Mouse (Mus musculus) megakaryocyte progenitor cell, adult 5-6 weeks (primary cell): ENCODE data around the gene Sco2. TPM values are rescaled to one million over a fixed set of nuclear protein-coding genes. Genes with fewer than 3 reads are reported as not detected.
A peak's percentile ranks its signal among the peaks of the same experiment; 100 is the strongest.

Experiments
- ATAC-seq: replicated peaks from 2 replicates; pipeline ENCODE4 v1.8.0; 2016; ENCODE audit warnings: mild to moderate bottlenecking, moderate TSS enrichment, inconsistent platforms; ENCODE audit not compliant: poor library complexity
- total RNA-seq, 2 experiments: library from RNA; stranded (forward) in 1 of 2; stranded (reverse) in 1 of 2; fragments of 157-497, 149-512 nt in 1 of 2; fragments of 200-1000 nt in 1 of 2; gene quantifications; 2 replicates each; pipeline versions ENCODE4 v1.2.3 to v1.2.4; 2015 to 2017

Gene Sco2
- total RNA-seq, 2 experiments from 2014 or later, result 14.7 to 20.6 TPM

DNA sequence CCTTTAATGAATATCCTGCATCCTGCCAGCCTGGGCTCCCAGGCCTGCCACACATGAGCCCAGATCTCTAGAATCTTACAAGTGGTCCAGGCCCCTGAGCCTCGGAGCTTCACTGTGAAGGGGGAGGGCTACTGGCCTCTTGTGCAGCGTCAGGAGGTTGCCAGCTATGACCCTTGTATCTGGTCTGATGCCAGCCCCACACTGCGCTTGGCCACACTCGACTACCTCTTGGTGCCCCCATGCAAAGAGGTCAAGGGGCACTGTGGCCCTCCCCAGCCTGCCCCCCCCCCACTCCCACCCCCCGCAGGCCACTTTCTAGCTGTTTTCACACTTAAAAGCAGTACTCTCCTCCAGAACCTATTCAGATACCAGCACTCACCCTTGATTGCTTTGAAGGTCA lies 47.2 kb downstream of the Sco2 start:
- no peak for ATAC-seq

DNA sequence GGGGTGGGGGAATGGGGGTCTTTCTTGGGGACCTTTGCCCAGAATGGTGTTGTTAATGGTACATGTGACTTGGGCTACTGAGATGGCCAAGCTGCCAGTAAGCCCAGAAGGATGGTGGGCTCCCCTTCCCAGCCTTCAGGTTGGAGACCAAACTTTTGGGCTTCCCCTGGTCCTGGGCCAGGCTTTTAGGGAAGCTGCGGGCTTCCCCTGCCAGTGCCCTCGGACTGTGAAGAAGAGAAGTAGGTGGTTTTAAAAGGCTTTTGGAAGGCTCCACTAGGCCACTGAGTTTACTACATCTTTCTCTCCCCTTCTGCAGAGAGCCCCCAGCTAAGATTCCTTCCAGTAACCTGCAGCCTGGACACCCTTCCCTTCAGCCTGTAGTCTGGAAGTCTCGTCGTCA lies 50.0 kb downstream of the Sco2 start:
- 0 out of 2 replicates have a peak, but pooled peaks have one; percentile 27 for ATAC-seq

DNA sequence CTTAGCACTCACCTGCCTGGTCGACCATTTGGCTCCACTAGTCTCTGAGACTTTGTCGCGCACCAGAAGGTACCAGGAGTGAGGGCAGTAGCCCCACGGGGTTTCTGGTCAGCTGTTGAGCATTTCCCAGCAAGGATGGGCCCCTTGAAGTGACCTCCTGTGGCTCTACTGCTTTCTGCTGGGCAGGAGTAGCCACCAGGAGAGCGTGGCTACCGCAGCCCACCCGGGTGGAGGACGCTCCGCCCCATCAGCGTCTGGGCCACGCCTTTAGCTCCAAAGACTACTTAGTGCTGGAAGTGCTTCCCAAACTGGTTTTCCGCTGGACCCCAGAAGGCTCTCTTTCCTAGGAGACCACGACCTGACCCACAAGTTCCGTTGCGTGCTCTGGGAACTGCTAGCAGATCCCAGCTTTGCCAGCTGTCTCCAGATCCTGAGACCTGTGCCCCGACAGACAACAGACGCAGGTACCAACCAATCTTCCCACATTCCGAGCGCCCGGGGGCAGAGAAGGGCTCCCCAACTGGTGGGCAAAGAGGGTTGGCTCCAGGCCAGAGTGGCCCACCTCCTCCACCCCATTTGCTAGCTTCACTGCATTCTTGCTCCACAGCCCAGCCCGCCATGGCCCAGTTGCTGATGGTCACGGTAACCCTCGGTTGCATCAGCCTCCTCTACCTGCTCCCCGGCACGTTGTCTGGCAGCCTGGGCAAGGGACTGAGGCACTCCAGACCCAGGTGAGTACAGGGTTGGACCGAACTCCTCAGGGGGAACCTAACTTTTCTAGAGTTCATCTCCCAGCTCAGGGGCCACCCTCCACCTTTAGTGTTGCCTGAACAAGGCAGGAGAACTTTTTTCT lies 50.8 kb downstream of the Sco2 start, which contains the start of gene Adm2:
Gene Adm2, plus strand, starts transcription at position 51 of the 853 bp plus-strand sequence.
- ATAC-seq, result no peak

Other genes starting within 250 kb of the Sco2 start
- 4.0 and 5.6 TPM in 2 replicates for gene Hdac10, start 245.1 kb downstream of the Sco2 start, total RNA-seq (2015)
- 9.8 and 12.0 TPM in 2 replicates for gene Hdac10, start 245.1 kb downstream of the Sco2 start, total RNA-seq (2017)
- 0.49 TPM in 1 of 2 replicates, not detected in the other for gene Mapk12, start 233.1 kb downstream of the Sco2 start, total RNA-seq (2015)
- 0.04 and 0.47 TPM in 2 replicates for gene Mapk12, start 233.1 kb downstream of the Sco2 start, total RNA-seq (2017)
- not detected in 2 replicates for gene Mapk11, start 224.2 kb downstream of the Sco2 start, total RNA-seq (2015)
- gene Mapk11, start 224.2 kb downstream of the Sco2 start, total RNA-seq (2017), result 0.10 TPM in 1 of 2 replicates, not detected in the other
- 12.1 and 12.6 TPM in 2 replicates for gene Plxnb2, start 193.1 kb downstream of the Sco2 start, total RNA-seq (2015)
- gene Plxnb2, start 193.1 kb downstream of the Sco2 start, total RNA-seq (2017), result 9.3 and 14.5 TPM in 2 replicates
- 1.6 and 2.4 TPM in 2 replicates for gene Dennd6b, start 177.3 kb downstream of the Sco2 start, total RNA-seq (2015)
- 1.3 and 2.5 TPM in 2 replicates for gene Dennd6b, start 177.3 kb downstream of the Sco2 start, total RNA-seq (2017)
- gene Ppp6r2, start 162.3 kb downstream of the Sco2 start, total RNA-seq (2015), result 8.5 and 11.8 TPM in 2 replicates
- 9.8 and 11.2 TPM in 2 replicates for gene Ppp6r2, start 162.3 kb downstream of the Sco2 start, total RNA-seq (2017)
- 92.1 and 94.9 TPM in 2 replicates for gene Sbf1, start 58.5 kb downstream of the Sco2 start, total RNA-seq (2015)
- gene Sbf1, start 58.5 kb downstream of the Sco2 start, total RNA-seq (2017), result 50.0 and 52.1 TPM in 2 replicates
- not detected in 2 replicates for gene Adm2, start 51.1 kb downstream of the Sco2 start, total RNA-seq (2015)
- gene Adm2, start 51.1 kb downstream of the Sco2 start, total RNA-seq (2017), result not detected in 2 replicates
- not detected in 2 replicates for gene Miox, start 39.4 kb downstream of the Sco2 start, total RNA-seq (2015)
- not detected in 2 replicates for gene Miox, start 39.4 kb downstream of the Sco2 start, total RNA-seq (2017)
- 14.0 and 16.6 TPM in 2 replicates for gene Lmf2, start 18.2 kb downstream of the Sco2 start, total RNA-seq (2015)
- 7.4 and 11.7 TPM in 2 replicates for gene Lmf2, start 18.2 kb downstream of the Sco2 start, total RNA-seq (2017)
- 82.4 and 115 TPM in 2 replicates for gene Ncaph2, start 18.1 kb downstream of the Sco2 start, total RNA-seq (2015)
- 96.7 and 97.9 TPM in 2 replicates for gene Ncaph2, start 18.1 kb downstream of the Sco2 start, total RNA-seq (2017)
- 0.10 and 0.17 TPM in 2 replicates for gene Tymp, start 3.2 kb upstream of the Sco2 start, total RNA-seq (2015)
- 0.42 and 0.71 TPM in 2 replicates for gene Tymp, start 3.2 kb upstream of the Sco2 start, total RNA-seq (2017)
- 0.90 and 2.7 TPM in 2 replicates for gene Odf3b, start 5.4 kb upstream of the Sco2 start, total RNA-seq (2015)
- 1.9 and 3.7 TPM in 2 replicates for gene Odf3b, start 5.4 kb upstream of the Sco2 start, total RNA-seq (2017)
- gene Klhdc7b, start 11.1 kb upstream of the Sco2 start, total RNA-seq (2015), result 0.07 TPM in 1 of 2 replicates, not detected in the other
- under 0.01 TPM in 1 of 2 replicates, not detected in the other for gene Klhdc7b, start 11.1 kb upstream of the Sco2 start, total RNA-seq (2017)
- not detected in 2 replicates for gene Syce3, start 36.7 kb upstream of the Sco2 start, total RNA-seq (2015)
- gene Syce3, start 36.7 kb upstream of the Sco2 start, total RNA-seq (2017), result not detected in 2 replicates
- gene Cpt1b, start 52.0 kb upstream of the Sco2 start, total RNA-seq (2015), result 1.5 and 1.9 TPM in 2 replicates
- 2.3 and 2.5 TPM in 2 replicates for gene Cpt1b, start 52.0 kb upstream of the Sco2 start, total RNA-seq (2017)
- gene C730034F03Rik, start 55.7 kb upstream of the Sco2 start, total RNA-seq (2015), result 0.98 and 3.6 TPM in 2 replicates
- 3.7 and 5.5 TPM in 2 replicates for gene C730034F03Rik, start 55.7 kb upstream of the Sco2 start, total RNA-seq (2017)
- gene Gm44502, start 55.9 kb upstream of the Sco2 start, total RNA-seq (2015), result 1.1 TPM in 1 of 2 replicates, not detected in the other
- 0.04 and 0.68 TPM in 2 replicates for gene Gm44502, start 55.9 kb upstream of the Sco2 start, total RNA-seq (2017)
- 36.0 and 45.7 TPM in 2 replicates for gene Chkb, start 56.1 kb upstream of the Sco2 start, total RNA-seq (2015)
- 16.4 and 24.5 TPM in 2 replicates for gene Chkb, start 56.1 kb upstream of the Sco2 start, total RNA-seq (2017)
- gene Mapk8ip2, start 80.1 kb upstream of the Sco2 start, total RNA-seq (2015), result not detected in 2 replicates
- gene Mapk8ip2, start 80.1 kb upstream of the Sco2 start, total RNA-seq (2017), result not detected in 2 replicates
- 7.1 and 7.3 TPM in 2 replicates for gene Arsa, start 103.6 kb upstream of the Sco2 start, total RNA-seq (2015)
- 8.8 and 13.9 TPM in 2 replicates for gene Arsa, start 103.6 kb upstream of the Sco2 start, total RNA-seq (2017)
- 1.8 and 4.2 TPM in 2 replicates for gene Shank3, start 125.8 kb upstream of the Sco2 start, total RNA-seq (2015)
- 1.3 and 3.1 TPM in 2 replicates for gene Shank3, start 125.8 kb upstream of the Sco2 start, total RNA-seq (2017)
- gene Acr, start 194.5 kb upstream of the Sco2 start, total RNA-seq (2015), result not detected in 2 replicates
- not detected in 2 replicates for gene Acr, start 194.5 kb upstream of the Sco2 start, total RNA-seq (2017)
- gene Rabl2, start 218.1 kb upstream of the Sco2 start, total RNA-seq (2015), result 14.3 and 17.1 TPM in 2 replicates
- 7.4 and 11.2 TPM in 2 replicates for gene Rabl2, start 218.1 kb upstream of the Sco2 start, total RNA-seq (2017)